Mouse (Mus musculus) urinary bladder, adult 2 months (tissue): Measurements from ENCODE around the gene Rtkn. TPM values are rescaled to one million over a fixed set of nuclear protein-coding genes. Genes with fewer than 3 reads are reported as not detected.

ENCODE experiments used
- DNase-seq: peaks from one replicate; pipeline ENCODE4 v3.0.0; 2022; ENCODE audit warnings: low spot score
- polyA plus RNA-seq: library from polyadenylated mRNA; depleted of rRNA; stranded (reverse); fragments of >200 nt; gene quantifications from 2 replicates; pipeline ENCODE4 v1.2.3, GENCODE M21; 2012; rRNA removed

The Rtkn gene
- polyA plus RNA-seq, result 20.7 and 22.1 TPM in 2 replicates

DNA sequence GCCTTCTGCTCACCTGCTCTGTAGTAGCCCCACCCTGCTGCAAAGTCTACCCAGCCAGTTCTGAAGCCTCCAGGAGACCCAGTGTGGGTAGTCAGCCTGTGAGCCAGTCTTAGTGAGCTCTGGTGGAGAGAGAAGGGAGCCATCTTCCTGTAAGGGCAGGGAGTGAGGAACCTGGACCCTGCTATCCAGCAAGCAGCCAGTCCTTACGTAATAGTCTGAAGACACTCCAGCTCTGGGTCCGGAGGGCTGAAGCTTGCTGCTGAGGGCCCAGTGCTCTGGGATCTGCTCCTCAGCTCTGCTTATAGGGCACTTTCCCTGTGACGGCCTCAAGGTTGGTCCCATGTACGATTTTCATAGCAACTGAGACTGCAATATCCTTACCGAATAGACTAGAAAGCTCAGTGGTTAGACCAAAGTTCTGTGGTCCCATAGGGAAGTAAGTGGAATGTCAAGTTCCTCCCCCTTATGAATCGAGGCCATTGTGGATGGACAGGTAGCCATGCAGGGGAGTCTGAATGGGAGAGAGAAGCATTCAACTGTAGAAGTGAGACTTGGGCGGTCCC is at the start of gene Rtkn:
TSS of gene Rtkn (plus strand) at position 513 of the 563 bp plus-strand sequence.
- no peak for DNase-seq

DNA sequence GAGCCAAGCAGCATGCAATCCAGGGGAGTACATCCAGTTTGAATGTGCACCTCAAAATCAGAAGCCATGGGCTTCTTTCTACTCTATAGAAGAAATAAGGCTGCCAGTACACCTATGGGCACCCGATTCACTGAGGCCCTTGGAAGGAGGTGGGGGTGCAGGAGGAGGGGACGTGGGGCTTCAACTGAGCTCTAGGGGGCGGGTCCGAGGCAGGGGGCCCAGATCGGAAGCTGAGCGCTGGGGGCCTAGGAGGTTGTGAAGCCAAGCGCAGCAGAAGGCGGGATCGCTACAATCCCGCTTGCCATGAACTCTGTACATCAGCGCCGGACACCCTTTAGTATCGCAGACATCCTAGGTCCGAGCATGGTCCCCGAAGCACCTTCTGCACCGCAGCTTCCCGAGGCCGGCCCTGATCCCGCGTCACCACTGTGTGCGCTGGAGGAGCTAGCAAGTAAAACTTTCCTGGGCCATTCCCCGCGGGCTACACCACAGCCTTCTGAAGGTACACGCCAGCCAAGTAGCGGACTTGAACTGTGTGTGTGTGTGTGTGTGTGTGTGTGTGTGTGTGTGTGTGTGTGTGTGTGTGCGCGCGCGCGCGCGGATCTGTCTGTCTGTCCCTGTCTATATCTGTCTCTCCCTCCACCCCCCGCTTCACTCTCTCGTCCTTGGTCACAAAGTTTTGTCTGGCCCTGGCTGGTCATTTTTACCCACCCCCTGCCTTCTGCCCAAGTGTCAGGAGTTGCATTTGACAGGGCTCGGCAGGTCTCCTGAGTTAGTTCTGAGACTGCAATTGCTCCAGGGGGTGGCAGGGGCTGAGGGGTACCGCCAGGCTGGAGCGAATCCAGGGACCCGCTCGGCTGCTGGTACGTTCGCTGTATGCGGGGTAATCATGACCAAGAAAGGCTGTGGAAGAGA is 48.9 kb upstream of the Rtkn start, which contains the start of gene Lbx2:
TSS of gene Lbx2 (plus strand) at position 247 of the 915 bp plus-strand sequence.
- no peak for DNase-seq

DNA sequence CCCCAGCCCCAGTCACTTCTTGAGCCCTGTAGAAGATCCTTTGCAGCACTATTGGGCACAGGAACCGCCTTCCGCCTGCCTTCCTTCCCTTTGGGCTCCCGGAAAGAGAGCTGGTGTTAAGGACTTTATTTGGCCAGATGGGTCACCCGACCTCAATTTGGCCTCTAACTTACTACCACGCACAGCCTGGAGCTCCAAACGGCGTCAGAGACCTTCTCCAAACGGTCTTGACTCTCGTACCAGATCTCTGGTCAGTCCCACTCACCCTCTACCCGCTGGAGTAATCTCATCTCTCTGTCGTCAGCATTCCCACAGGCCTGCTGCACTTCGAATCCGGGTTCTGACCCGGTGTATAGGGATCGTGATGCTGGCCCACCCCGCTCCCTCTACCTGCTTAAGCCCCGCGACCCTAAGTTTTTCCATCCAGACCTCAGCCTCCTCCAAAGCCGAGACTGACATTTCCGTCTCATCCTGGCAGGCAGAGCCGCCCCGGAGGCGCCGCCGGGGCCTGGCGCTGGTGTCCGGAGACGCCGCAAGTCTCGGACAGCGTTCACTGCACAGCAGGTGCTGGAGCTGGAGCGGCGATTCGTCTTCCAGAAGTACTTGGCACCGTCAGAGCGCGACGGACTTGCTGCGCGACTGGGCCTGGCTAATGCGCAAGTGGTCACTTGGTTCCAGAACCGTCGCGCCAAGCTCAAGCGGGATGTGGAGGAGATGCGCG is 47.9 kb upstream of the Rtkn start:
- DNase-seq, result no peak

- DNase-seq, result no peak
These were observed 47.4 kb upstream of the Rtkn start for GRCm38 (mm10) chr6:83087926-83088260.

DNA sequence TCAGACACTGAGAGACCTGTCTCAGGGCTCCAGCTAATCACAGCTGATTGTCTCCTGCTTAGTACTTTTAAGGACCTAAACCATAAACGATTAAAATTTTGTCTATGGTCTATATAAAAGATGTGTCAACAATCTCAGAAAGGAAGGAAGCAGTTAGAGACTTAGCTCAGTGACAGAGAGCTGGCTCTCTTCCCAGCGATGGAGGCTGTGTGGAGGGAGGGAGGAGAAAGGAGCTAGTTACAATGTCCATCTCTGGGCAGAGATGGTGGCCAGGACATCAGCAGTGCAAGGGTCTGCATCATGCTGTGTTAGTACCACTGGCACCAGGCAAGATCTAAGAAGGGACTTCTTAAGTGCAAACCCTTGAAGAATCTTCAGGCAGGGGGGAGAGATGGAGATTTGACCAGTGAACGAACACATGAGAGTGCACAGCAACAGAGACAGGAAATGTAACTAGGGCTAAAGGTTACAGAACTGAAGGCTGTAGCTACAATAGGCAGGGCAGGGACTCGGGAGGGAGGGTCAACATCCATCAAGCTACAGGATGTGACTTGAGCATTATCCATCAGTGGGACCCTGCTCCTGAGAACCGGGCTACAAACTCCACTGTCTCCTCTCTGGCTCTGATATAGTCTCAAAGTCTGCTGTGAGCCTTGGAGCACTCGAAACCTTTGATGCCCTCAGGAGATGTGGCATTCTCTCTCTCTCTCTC is 42.7 kb upstream of the Rtkn start:
- no peak for DNase-seq

- DNase-seq, result no peak
These were observed 39.3 kb upstream of the Rtkn start for GRCm38 (mm10) chr6:83095968-83096367.

DNA sequence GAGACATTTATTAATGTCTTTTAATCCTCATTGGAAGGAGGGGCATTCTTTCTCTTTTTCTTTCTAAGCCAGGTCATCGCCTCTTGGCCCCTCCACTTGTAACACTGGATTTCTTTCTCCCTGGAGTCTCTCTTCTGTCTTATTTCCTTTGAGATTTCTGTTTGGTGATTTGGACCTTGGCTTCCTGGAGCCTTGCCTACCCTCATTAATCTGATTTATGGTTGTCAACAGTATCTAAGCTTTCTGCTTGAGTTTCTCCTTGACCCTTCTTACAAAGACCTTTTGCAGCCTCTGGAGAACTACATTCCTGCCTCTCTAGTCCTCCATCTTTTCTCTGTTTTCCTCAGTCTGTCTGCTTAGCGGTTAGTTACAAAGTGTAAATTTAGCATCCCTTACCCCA is 36.9 kb upstream of the Rtkn start:
- DNase-seq, result no peak

GRCm38 (mm10) chr6:83101316-83101687 is 34.0 kb upstream of the Rtkn start, which contains the start of the genes Ccdc142 and Gm42688:
TSS of gene Ccdc142 (plus strand) at chr6:83101601.
TSS of gene Gm42688 (plus strand) at chr6:83101617.
- DNase-seq, result peak; percentile 67

DNA sequence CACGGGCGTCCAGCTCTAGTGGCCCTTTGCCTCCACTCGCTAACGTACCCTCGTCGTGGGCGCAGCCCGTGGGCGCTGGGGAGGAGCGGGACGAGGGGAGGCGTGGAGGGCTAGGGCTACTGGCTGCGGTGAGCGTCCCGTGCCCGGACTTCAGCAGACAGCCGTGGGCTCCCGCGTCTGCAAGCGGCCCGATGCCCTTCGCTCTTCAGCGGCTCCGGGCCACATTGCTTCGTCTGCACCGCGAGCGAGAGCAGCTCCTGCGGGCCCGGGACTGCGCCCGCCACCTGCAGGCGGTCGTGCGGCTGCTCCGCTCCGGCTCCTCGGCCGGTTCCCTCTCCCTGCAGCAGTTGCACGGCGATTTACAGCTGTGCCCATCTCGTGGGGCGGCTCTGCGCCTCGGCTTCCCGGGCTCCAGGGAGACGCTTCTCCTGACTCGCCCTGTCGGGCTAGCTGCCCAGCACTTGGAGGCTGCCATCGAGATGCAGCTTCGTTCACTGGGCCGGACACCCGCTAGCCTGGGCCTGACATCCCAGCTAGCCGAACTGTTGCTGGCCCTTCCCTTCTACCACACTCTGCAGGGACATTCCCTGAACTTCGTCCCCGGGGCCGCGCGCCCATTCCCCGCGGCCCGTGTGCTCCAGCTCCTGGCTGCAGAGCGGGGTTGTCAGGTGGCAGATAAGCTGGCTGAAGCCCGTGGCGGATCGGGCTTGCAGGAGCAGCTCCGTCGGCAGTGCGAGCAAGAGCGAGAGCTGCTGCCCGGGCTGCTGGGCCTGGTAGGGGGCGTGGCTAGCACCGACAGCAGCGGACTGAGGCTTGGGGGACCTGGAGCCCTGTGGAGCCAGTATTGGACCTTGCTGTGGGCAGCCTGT is 33.3 kb upstream of the Rtkn start:
- no peak for DNase-seq

GRCm38 (mm10) chr6:83103130-83103650 is 32.1 kb upstream of the Rtkn start:
- no peak for DNase-seq

GRCm38 (mm10) chr6:83104158-83104557 is 31.1 kb upstream of the Rtkn start:
- no peak for DNase-seq

DNA sequence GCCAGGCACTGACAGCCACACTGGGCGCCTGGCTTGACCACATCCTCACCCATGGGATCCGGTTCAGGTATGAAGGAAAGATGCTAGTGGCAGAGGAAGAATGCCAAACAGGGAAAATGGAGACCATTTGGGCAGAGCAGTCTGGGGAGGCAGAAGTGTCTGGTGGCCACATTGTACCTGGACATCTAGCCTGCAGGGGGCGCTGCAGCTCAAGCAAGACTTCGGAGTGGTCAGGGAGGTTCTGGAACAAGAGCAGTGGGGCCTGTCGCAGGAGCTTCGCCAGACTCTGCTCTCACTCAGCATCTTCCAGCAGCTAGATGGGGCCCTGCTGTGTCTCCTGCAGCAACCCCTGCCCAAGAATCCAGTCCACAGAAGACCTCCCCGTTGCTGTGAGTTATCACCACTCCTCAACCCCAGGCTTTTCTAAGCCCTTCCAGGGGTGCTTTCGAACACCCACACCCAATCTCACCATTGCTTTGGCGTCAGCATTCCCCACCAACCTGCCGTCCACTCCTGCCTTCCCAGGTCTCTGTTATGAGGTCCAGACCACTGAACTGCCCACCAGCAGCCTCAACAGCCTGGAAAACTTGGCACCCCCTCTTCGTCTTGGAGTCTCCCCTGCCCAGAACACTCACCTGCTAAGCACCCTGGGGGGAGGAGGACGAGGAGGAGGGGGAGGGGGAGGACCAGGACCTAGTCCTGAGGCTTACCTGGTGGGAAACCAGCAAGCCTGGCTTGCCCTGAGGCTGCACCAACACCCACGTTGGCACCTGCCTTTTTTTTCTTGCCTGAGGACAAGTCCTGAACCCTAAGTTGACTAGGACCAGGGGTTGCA is 27.5 kb upstream of the Rtkn start:
- DNase-seq, result no peak

- DNase-seq, result peak; percentile 80
These were observed 26.2 kb upstream of the Rtkn start, which contains the start of gene Mrpl53 for GRCm38 (mm10) chr6:83108762-83109668. TSS of gene Mrpl53 (plus strand) at chr6:83109040.

GRCm38 (mm10) chr6:83111510-83112136 is 23.6 kb upstream of the Rtkn start:
- DNase-seq, result no peak

- DNase-seq, result peak; percentile 95
These were observed 20.1 kb upstream of the Rtkn start, which contains the start of gene Mogs for GRCm38 (mm10) chr6:83115011-83115671. TSS of gene Mogs (plus strand) at chr6:83115496.

GRCm38 (mm10) chr6:83115682-83116372 is 19.4 kb upstream of the Rtkn start:
- no peak for DNase-seq
